Mouse (Mus musculus): ENCODE measurements around the gene Aff2.

- TF ChIP-seq CTCF (IDR thresholded peaks at IDR 0.05; ENCODE audit: low read depth) (no peak), EP300 (IDR thresholded peaks at IDR 0.05; ENCODE audit: low read depth) (no peak)
Measured at GRCm38 (mm10) chrX:69540811-69541210, 180.7 kb downstream of the Aff2 start.

Measured in liver, embryonic 14.5 days (tissue).